Mouse (Mus musculus) heart, adult 2 months (tissue): ENCODE data around the gene Rps10.
"Not testable (repeated sequence)": the region's sequence is repeated elsewhere in the genome, so short reads cannot be mapped to it uniquely, and the experiment has no call there.

ENCODE experiments used
- CTCF ChIP-seq: fragments of 200-600 bp; IDR thresholded peaks from 2 replicates; pipeline ENCODE4 v1.8.1; 2022; ENCODE audit warnings: antibody characterized with exemption, mild to moderate bottlenecking, moderate library complexity
- EP300 ChIP-seq: fragments of 200-500 bp; IDR thresholded peaks from 2 replicates; pipeline ENCODE4 v1.6.1; 2011; ENCODE audit warnings: low read depth, low read length, control low read depth; ENCODE audit not compliant: insufficient read depth
- POLR2A ChIP-seq: fragments of 200-500 bp; IDR thresholded peaks from 2 replicates; pipeline ENCODE4 v1.6.1; 2011; ENCODE audit warnings: mild to moderate bottlenecking, low read depth, low read length, control low read depth; ENCODE audit not compliant: insufficient read depth

DNA sequence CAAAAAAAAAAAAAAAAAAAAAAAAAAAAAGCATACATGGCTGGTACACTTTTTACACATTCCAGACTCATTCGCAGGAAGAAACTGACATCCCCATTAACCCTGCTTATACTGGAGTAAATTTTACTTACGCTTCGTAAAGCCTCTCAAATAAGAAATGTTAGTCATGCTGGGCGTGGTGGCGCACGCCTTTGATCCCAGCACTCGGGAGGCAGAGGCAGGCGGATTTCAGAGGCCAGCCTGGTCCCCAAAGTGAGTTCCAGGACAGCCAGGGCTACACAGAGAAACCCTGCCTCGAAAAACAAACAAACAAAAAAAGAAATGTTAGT lies 930 bp downstream of the Rps10 start:
- not testable (repeated sequence) for TF ChIP-seq CTCF, POLR2A, EP300
